In genomic region chr5:139351134-139351533, GRCm38 (mm10) we compare ENCODE assay signal across 8 mouse cellular contexts. TPM values are rescaled to one million over a fixed set of nuclear protein-coding genes. Genes with fewer than 3 reads are reported as not detected.
DNase-seq lines count a peak whose midpoint lies in the region; ATAC-seq lines count a peak whose summit lies in the region.

Gene Cox19 (minus strand): TSS chr5:139351418.

- peaks cover 18% of the 10 kb centered on the region for H3K4me1 ChIP-seq in kidney, embryonic 15.5 days
- peaks cover 11% of the 10 kb centered on the region for H3K4me1 ChIP-seq in midbrain, embryonic 13.5 days (replicated peaks)

- whole genome bisulfite sequencing in kidney, embryonic 15.5 days = 39% methylated on average over 5 of the region's 5 CpGs
- WGBS in midbrain, embryonic 13.5 days = 52% methylated on average over 5 of the region's 5 CpGs

- no peak within 1 kb of the TSS for H3K9ac ChIP-seq in kidney, embryonic 15.5 days
- H3K9ac ChIP-seq in midbrain, embryonic 13.5 days (replicated peaks) = peak within 1 kb of the TSS; percentile 36

- H3K4me2 ChIP-seq in kidney, embryonic 15.5 days = no peak within 1 kb of the TSS
- H3K4me2 ChIP-seq in midbrain, embryonic 13.5 days (replicated peaks) = no peak within 1 kb of the TSS

- H3K27me3 ChIP-seq in kidney, embryonic 15.5 days = peaks cover 15% of the 10 kb centered on the region
- H3K27me3 ChIP-seq in midbrain, embryonic 13.5 days = peaks cover 15% of the 10 kb centered on the region; the same call in 1 of the 2 replicates

- H3K4me3 ChIP-seq in kidney, embryonic 15.5 days (replicated peaks) = no peak within 1 kb of the TSS
- H3K4me3 ChIP-seq in midbrain, embryonic 13.5 days (replicated peaks) = no peak within 1 kb of the TSS

- no peak for ATAC-seq in kidney, embryonic 15.5 days (replicated peaks; ENCODE audit: low FRiP score)
- no peak for ATAC-seq in midbrain, embryonic 13.5 days

- H3K9me3 ChIP-seq in kidney, embryonic 15.5 days (replicated peaks) = no peaks in the 10 kb centered on the region
- H3K9me3 ChIP-seq in midbrain, embryonic 13.5 days = no peaks in the 10 kb centered on the region

- no peaks in the 10 kb centered on the region for H3K36me3 ChIP-seq in kidney, embryonic 15.5 days
- H3K36me3 ChIP-seq in midbrain, embryonic 13.5 days = no peaks in the 10 kb centered on the region

- H3K27ac ChIP-seq in kidney, embryonic 15.5 days = no peak within 1 kb of the TSS
- no peak within 1 kb of the TSS for H3K27ac ChIP-seq in midbrain, embryonic 13.5 days

- no peak for DNase-seq in kidney, adult 11 months
- no peak for DNase-seq in adrenal gland, postnatal 36 days
- no peak for DNase-seq in gonadal fat pad, adult 2 months (ENCODE audit: low read depth)
- no peak for DNase-seq in layer of hippocampus, postnatal 10 days (ENCODE audit: low spot score in 2 of 2)
- no peak for DNase-seq in embryo, embryonic 11 days
- DNase-seq in right cerebral cortex, postnatal 10 days (ENCODE audit: low spot score in 2 of 2) = no peak

RNA-seq across cellular contexts. Expression of gene Cox19, which starts in this region (rescaled TPM):
- polyA plus RNA-seq in kidney, embryonic 15.5 days (2015; fragmentation: Nextera tagmentation; extraction: Ambion mirVana) = 96.2 and 102 TPM in 2 replicates
- 10 to 100 TPM; 71.0 to 87.5 TPM for total RNA-seq in adrenal gland, postnatal 36 days (2021)
- polyA plus RNA-seq in gonadal fat pad, adult 2 months (2012; rRNA removed) = 71.1 and 118 TPM in 2 replicates
- total RNA-seq in layer of hippocampus, postnatal 10 days (2021) = 10 to 100 TPM; 74.9 to 79.5 TPM
- polyA plus RNA-seq in midbrain, embryonic 13.5 days (2015; fragmentation: Nextera tagmentation; extraction: Ambion mirVana) = 120 and 131 TPM in 2 replicates
